Mouse (Mus musculus) G1E (cell line): ENCODE measurements around the gene Tspan10. TPM values are rescaled to one million over a fixed set of nuclear protein-coding genes. Genes with fewer than 3 reads are reported as not detected.

Experiments used
- ATAC-seq: 2 replicates; pipeline ENCODE4 v1.8.0; 2016; ENCODE audit warnings: mild to moderate bottlenecking; ENCODE audit not compliant: insufficient number of reproducible peaks, poor library complexity, low FRiP score, severe bottlenecking; ENCODE audit errors: extremely low read depth
- DNase-seq: peaks from one replicate; pipeline ENCODE4 v3.0.0; 2012; ENCODE audit warnings: low spot score
- H3K27me3 ChIP-seq: 2 replicates; pipeline ENCODE4 v1.6.1; 2012; ENCODE audit warnings: mild to moderate bottlenecking, low read length, inconsistent platforms; ENCODE audit not compliant: insufficient read depth
- H3K36me3 ChIP-seq: replicated peaks from 2 replicates; pipeline ENCODE3; 2012; ENCODE audit warnings: mild to moderate bottlenecking, inconsistent platforms
- H3K4me1 ChIP-seq: 2 replicates; pipeline ENCODE4 v1.6.1; 2012; ENCODE audit warnings: low read depth, low read length, inconsistent platforms, mixed read lengths; ENCODE audit not compliant: insufficient read depth
- H3K4me3 ChIP-seq: 2 replicates; pipeline ENCODE4 v1.5.1; 2012; ENCODE audit warnings: low read depth, mild to moderate bottlenecking, inconsistent platforms, low read length, moderate library complexity, mixed read lengths
- H3K9me3 ChIP-seq: replicated peaks from 2 replicates; pipeline ENCODE4 v1.6.1; 2012; ENCODE audit warnings: inconsistent platforms
- CTCF ChIP-seq: IDR thresholded peaks from 2 replicates; pipeline ENCODE4 v1.5.1; 2012; ENCODE audit warnings: low read depth, low read length, inconsistent platforms, mixed read lengths
- GATA1 ChIP-seq: IDR thresholded peaks from 2 replicates; pipeline ENCODE4 v1.6.1; 2012; ENCODE audit warnings: borderline replicate concordance, low read length, inconsistent platforms, mixed read lengths
- GATA2 ChIP-seq: IDR thresholded peaks from 2 replicates; pipeline ENCODE4 v1.6.1; 2012; ENCODE audit warnings: low read depth, low read length, inconsistent platforms, borderline replicate concordance
- POLR2AphosphoS5 ChIP-seq: IDR thresholded peaks from 2 replicates; pipeline ENCODE4 v1.6.1; 2012; ENCODE audit warnings: low read depth, low read length, inconsistent platforms; ENCODE audit not compliant: insufficient replicate concordance
- TAL1 ChIP-seq: conservative IDR thresholded peaks from 2 replicates; pipeline ENCODE4 v1.6.1; 2012; ENCODE audit warnings: low read depth, low read length, inconsistent platforms, mixed read lengths
- polyA plus RNA-seq: library from polyadenylated mRNA; stranded (reverse); fragments of >175 nt; gene quantifications from 2 replicates; pipeline ENCODE4 v1.2.3, GENCODE M21; 2012
- total RNA-seq, 2 experiments: library from RNA; stranded (forward) in 1 of 2; stranded (reverse) in 1 of 2; fragments of 200-1000 nt in 1 of 2; fragments of >200 nt in 1 of 2; fragmentation: Nextera tagmentation in 1 of 2; gene quantifications; 2 replicates each; pipeline ENCODE4 v1.2.3; 2014 to 2017

Tspan10 gene
- total and polyA plus RNA-seq, 3 experiments = 0.68 TPM; not detected in 2

GRCm38 (mm10) chr11:120458847-120459597 is 16.6 kb downstream of the Tspan10 start:
- peak; percentile 58 for TF ChIP-seq CTCF
- no peak for TF ChIP-seq GATA1
- ATAC-seq (no peak), DNase-seq (no peak)
- Histone ChIP-seq H3K4me3 (peak overlapping the region; percentile 92), H3K27me3 (no peaks in the 10 kb centered on the region), H3K4me1 (peaks cover 49% of the 10 kb centered on the region), H3K36me3 (peaks cover 74% of the 10 kb centered on the region), H3K9me3 (no peaks in the 10 kb centered on the region)

- peaks cover 75% of the 10 kb centered on the region for H3K36me3 ChIP-seq
Observed at GRCm38 (mm10) chr11:120463536-120463935, 21.1 kb downstream of the Tspan10 start.

GRCm38 (mm10) chr11:120464365-120464764 is 21.9 kb downstream of the Tspan10 start:
- H3K36me3 ChIP-seq = peaks cover 78% of the 10 kb centered on the region

More at GRCm38 (mm10) chr11:120463536-120463935, 21.1 kb downstream of the Tspan10 start:
- ATAC-seq = no peak
- Histone ChIP-seq H3K4me1 (peaks cover 60% of the 10 kb centered on the region), H3K27me3 (no peaks in the 10 kb centered on the region), H3K9me3 (no peaks in the 10 kb centered on the region), H3K4me3 (no peak overlapping the region)
- TF ChIP-seq CTCF = no peak
- TF ChIP-seq TAL1 = no peak
- TF ChIP-seq POLR2AphosphoS5 = no peak
- no peak for TF ChIP-seq GATA1
- no peak for TF ChIP-seq GATA2
- DNase-seq = no peak

GRCm38 (mm10) chr11:120465521-120465920 is 23.1 kb downstream of the Tspan10 start:
- no peak for DNase-seq
- no peak overlapping the region for H3K4me3 ChIP-seq
- H3K36me3 ChIP-seq = peaks cover 79% of the 10 kb centered on the region
- TF ChIP-seq CTCF (no peak), GATA1 (no peak), GATA2 (no peak), TAL1 (no peak), POLR2AphosphoS5 (no peak)
- peaks cover 54% of the 10 kb centered on the region for H3K4me1 ChIP-seq
- ATAC-seq = no peak
- H3K27me3 ChIP-seq = no peaks in the 10 kb centered on the region
- no peaks in the 10 kb centered on the region for H3K9me3 ChIP-seq

More at GRCm38 (mm10) chr11:120464365-120464764, 21.9 kb downstream of the Tspan10 start:
- DNase-seq (no peak), ATAC-seq (no peak)
- Histone ChIP-seq H3K4me1 (peaks cover 61% of the 10 kb centered on the region), H3K9me3 (no peaks in the 10 kb centered on the region), H3K4me3 (no peak overlapping the region), H3K27me3 (no peaks in the 10 kb centered on the region)
- TF ChIP-seq GATA1 = no peak
- TF ChIP-seq CTCF = no peak
- TF ChIP-seq TAL1 = no peak
- no peak for TF ChIP-seq POLR2AphosphoS5
- no peak for TF ChIP-seq GATA2

GRCm38 (mm10) chr11:120467051-120467735 is 24.7 kb downstream of the Tspan10 start, which contains the start of gene Arl16:
Arl16 (minus strand) TSS chr11:120467607.
- H3K27me3 ChIP-seq = no peaks in the 10 kb centered on the region
- TF ChIP-seq CTCF (no peak), POLR2AphosphoS5 (no peak), GATA2 (no peak), TAL1 (no peak), GATA1 (no peak)
- no peaks in the 10 kb centered on the region for H3K9me3 ChIP-seq
- DNase-seq (peak; percentile 99), ATAC-seq (peak; percentile 99)
- H3K4me1 ChIP-seq = peaks cover 41% of the 10 kb centered on the region
- peaks cover 79% of the 10 kb centered on the region for H3K36me3 ChIP-seq
- peak within 1 kb of the TSS; percentile 90 for H3K4me3 ChIP-seq

GRCm38 (mm10) chr11:120467736-120468092 is 25.3 kb downstream of the Tspan10 start:
- no peak for TF ChIP-seq CTCF
- no peak for TF ChIP-seq TAL1
- no peak for TF ChIP-seq GATA2
- TF ChIP-seq GATA1 = no peak
- no peak for TF ChIP-seq POLR2AphosphoS5
- H3K27me3 ChIP-seq = no peaks in the 10 kb centered on the region
- H3K4me1 ChIP-seq = peaks cover 38% of the 10 kb centered on the region
- H3K9me3 ChIP-seq = no peaks in the 10 kb centered on the region
- no peak for DNase-seq
- H3K36me3 ChIP-seq = peaks cover 79% of the 10 kb centered on the region
- H3K4me3 ChIP-seq = peak overlapping the region; percentile 90
- ATAC-seq = no peak
